Mouse (Mus musculus) cerebellum, adult 2 months (tissue): ENCODE measurements around the gene Syne3. TPM values are rescaled to one million over a fixed set of nuclear protein-coding genes. Genes with fewer than 3 reads are reported as not detected.

Experiments used
- DNase-seq, 2 experiments: peaks; one replicate each; pipeline ENCODE4 v3.0.0; 2021
- H3K27ac ChIP-seq: fragments of 200-500 bp; 2 replicates; pipeline ENCODE4 v1.5.1; 2012; ENCODE audit warnings: low read length, control low read depth, inconsistent platforms; ENCODE audit not compliant: insufficient read depth
- H3K27me3 ChIP-seq: fragments of 200-500 bp; 2 replicates; pipeline ENCODE4 v1.6.1; 2012; ENCODE audit warnings: inconsistent platforms, mild to moderate bottlenecking, low read length, moderate library complexity; ENCODE audit not compliant: control insufficient read depth, insufficient read depth
- H3K4me1 ChIP-seq: fragments of 200-500 bp; 2 replicates; pipeline ENCODE4 v1.6.1; 2011; ENCODE audit warnings: low read length; ENCODE audit not compliant: control insufficient read depth, insufficient read depth
- H3K4me3 ChIP-seq: fragments of 200-500 bp; replicated peaks from 2 replicates; pipeline ENCODE3; 2011; ENCODE audit warnings: mild to moderate bottlenecking, low read depth, low read length, control low read depth; ENCODE audit not compliant: insufficient read depth
- CTCF ChIP-seq: fragments of 200-500 bp; IDR thresholded peaks from 2 replicates; pipeline ENCODE4 v1.5.1; 2011; ENCODE audit warnings: low read depth, mild to moderate bottlenecking, control low read depth, low read length, moderate library complexity, borderline replicate concordance; ENCODE audit not compliant: insufficient read depth
- POLR2A ChIP-seq: fragments of 200-500 bp; IDR thresholded peaks from 2 replicates; pipeline ENCODE4 v1.6.1; 2011; ENCODE audit warnings: low read length, control low read depth, borderline replicate concordance; ENCODE audit not compliant: insufficient read depth
- WGBS: fragments of 180-500 bp; shearing (Covaris S2); methylation state at CpG from one replicate; pipeline ENCODE4 v1.1.7; 2018; 5-methylcytosine and 5-hydroxymethylcytosine counted together
- polyA plus RNA-seq: library from polyadenylated mRNA; depleted of rRNA; stranded (reverse); fragments of >200 nt; gene quantifications from 2 replicates; pipeline ENCODE4 v1.2.3, GENCODE M21; 2012

The Syne3 gene
- polyA plus RNA-seq, 1 experiment, result 1.2 TPM

- 88% methylated on average over 9 of the region's 9 CpGs for WGBS
- DNase-seq, result no peak
- Histone ChIP-seq H3K4me3 (no peak overlapping the region), H3K4me1 (no peaks in the 10 kb centered on the region), H3K27ac (no peak overlapping the region), H3K27me3 (no peaks in the 10 kb centered on the region)
- TF ChIP-seq POLR2A, result no peak
- TF ChIP-seq CTCF, result no peak
These were observed 13.4 kb downstream of the Syne3 start for GRCm38 (mm10) chr12:104996012-104996728.

GRCm38 (mm10) chr12:104995259-104995876, 14.2 kb downstream of the Syne3 start:
- no peak for DNase-seq
- no peaks in the 10 kb centered on the region for H3K4me1 ChIP-seq
- no peak overlapping the region for H3K27ac ChIP-seq
- H3K4me3 ChIP-seq, result no peak overlapping the region
- no peak for TF ChIP-seq POLR2A
- TF ChIP-seq CTCF, result no peak
- no peaks in the 10 kb centered on the region for H3K27me3 ChIP-seq
- 87% methylated on average over 12 of the region's 12 CpGs for whole genome bisulfite sequencing

DNA sequence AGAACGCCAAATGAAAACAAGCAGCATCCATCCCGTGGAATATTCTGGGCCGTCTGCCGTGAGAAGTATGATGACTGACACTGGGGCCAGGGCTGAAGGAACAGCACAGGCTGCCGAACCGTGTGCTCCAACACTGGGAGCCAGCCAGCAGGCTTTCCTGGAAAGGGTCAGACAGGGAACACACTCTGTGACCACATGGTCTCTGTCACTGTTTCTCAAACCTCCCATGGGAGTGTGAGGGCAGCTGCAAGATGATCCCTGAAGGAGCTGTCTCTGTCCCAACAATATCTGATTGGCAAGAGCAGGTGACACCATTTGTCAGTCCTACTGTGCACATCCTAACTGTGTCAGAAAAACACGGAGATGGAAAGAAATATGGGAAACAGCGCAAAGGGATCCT, 16.8 kb downstream of the Syne3 start:
- 31% methylated on average over 8 of the region's 8 CpGs for WGBS
- no peak overlapping the region for H3K4me3 ChIP-seq
- no peak for DNase-seq

GRCm38 (mm10) chr12:104992123-104992741, 17.4 kb downstream of the Syne3 start:
- 61% methylated on average over 10 of the region's 10 CpGs for WGBS
- no peak overlapping the region for H3K27ac ChIP-seq
- no peak for TF ChIP-seq POLR2A
- TF ChIP-seq CTCF, result no peak
- no peaks in the 10 kb centered on the region; the same call in 1 of the 2 replicates for H3K4me1 ChIP-seq
- no peak for DNase-seq
- no peak overlapping the region for H3K4me3 ChIP-seq
- H3K27me3 ChIP-seq, result no peaks in the 10 kb centered on the region

More for the DNA sequence above, 16.8 kb downstream of the Syne3 start:
- TF ChIP-seq POLR2A (no peak), CTCF (no peak)
- no peaks in the 10 kb centered on the region for H3K4me1 ChIP-seq
- H3K27me3 ChIP-seq, result no peaks in the 10 kb centered on the region
- no peak overlapping the region for H3K27ac ChIP-seq

DNA sequence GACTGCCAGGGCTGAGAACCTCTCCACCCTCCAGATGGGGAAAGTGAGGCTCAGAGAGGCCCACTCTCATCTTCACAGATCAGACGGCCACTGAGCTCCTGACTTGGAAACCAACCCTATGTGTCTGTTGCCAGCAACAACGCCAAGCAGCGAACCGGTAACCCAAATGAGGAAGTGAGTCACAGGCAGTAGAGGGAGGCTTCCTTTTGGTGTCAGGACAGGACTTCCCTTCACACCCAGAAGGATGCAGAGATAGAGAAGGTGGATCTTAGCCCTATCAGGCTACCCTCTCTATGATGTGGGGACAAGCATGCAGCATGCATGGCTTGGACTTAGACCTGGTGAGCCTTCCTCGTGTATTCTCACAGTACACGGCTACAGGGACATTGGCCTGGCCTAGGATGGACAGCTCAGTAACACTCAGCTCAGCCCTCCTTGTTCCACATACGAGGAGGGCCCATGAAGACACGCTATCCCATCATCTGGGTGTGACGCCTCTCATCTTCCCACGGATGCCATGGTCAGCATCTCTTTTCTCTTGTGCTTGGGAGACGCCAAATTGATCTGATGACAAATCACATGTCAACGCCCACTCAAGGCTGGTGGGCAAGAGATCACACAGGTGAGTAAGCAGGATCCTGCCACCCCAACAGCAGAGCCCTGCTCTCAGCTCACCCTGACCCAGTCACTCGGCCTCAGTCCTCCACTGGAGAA, 18.7 kb downstream of the Syne3 start:
- Histone ChIP-seq H3K27me3 (no peaks in the 10 kb centered on the region), H3K4me1 (no peaks in the 10 kb centered on the region; the same call in 1 of the 2 replicates), H3K27ac (no peak overlapping the region), H3K4me3 (no peak overlapping the region)
- WGBS, result 88% methylated on average over 13 of the region's 13 CpGs
- TF ChIP-seq POLR2A (no peak), CTCF (no peak)
- no peak for DNase-seq

DNA sequence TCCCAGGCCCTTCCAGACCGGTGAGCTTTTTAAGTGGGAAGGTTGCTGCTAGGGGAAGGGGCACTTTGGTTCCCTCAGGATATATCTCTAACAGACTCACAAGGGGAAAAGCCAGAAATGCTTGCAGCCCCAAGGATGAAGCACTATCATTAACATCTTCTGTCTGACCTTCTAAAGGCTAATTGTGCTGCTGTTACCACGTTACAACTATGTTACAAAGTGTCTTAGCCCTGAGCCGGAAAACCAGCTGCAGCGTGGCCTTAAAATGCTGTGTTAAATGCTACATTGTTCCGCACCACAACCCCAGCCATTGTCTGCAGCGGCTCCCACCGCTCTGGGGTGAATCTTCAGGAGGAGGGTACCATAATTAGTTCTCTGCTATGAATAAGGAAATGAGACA, 21.7 kb downstream of the Syne3 start:
- TF ChIP-seq POLR2A, result no peak
- no peak for TF ChIP-seq CTCF
- no peak overlapping the region for H3K27ac ChIP-seq
- no peaks in the 10 kb centered on the region; the same call in 1 of the 2 replicates for H3K4me1 ChIP-seq
- no peak overlapping the region for H3K4me3 ChIP-seq
- H3K27me3 ChIP-seq, result no peaks in the 10 kb centered on the region
- DNase-seq, result no peak
- WGBS, result 76% methylated on average over 7 of the region's 7 CpGs

DNA sequence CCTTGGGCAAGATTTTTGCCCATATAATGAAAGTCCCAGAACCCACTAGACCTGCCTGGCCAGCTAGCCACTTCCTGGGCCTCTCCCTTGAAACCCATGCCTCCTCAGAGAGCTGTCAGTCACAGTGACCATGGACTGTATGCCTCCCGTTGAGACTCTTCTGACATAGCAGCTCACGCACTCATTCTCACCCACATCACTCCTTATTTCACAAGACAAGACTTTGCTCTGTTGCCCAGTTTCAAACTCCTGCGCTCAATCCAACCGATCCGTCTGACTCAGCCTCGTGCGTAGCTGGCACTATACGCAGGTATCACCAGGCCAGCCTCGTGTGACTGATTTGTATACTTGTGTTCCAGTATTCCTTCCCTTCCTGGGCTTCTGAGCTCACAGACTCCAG, 22.8 kb downstream of the Syne3 start:
- WGBS, result 86% methylated on average over 9 of the region's 9 CpGs
- Histone ChIP-seq H3K27ac (no peak overlapping the region), H3K4me3 (no peak overlapping the region), H3K27me3 (no peaks in the 10 kb centered on the region), H3K4me1 (no peaks in the 10 kb centered on the region; the same call in 1 of the 2 replicates)
- TF ChIP-seq CTCF (no peak), POLR2A (no peak)
- DNase-seq, result no peak
